Mouse (Mus musculus) stomach, embryonic 14.5 days (tissue): ENCODE measurements around the gene Six6. TPM values are rescaled to one million over a fixed set of nuclear protein-coding genes. Genes with fewer than 3 reads are reported as not detected.
A peak's percentile ranks its signal among the peaks of the same experiment; 100 is the strongest.

Experiments
- ATAC-seq: fragments of 200-750 bp; cut with Nextera tagmentation; 2 replicates; pipeline ENCODE4 v1.8.0; 2017; ENCODE audit warnings: low read depth, moderate TSS enrichment; ENCODE audit not compliant: insufficient number of reproducible peaks, insufficient read depth, low FRiP score
- H3K27ac ChIP-seq: fragments of 300-500 bp; sonication (generic); 2 replicates; pipeline ENCODE4 v1.5.1; 2014; ENCODE audit warnings: mild to moderate bottlenecking, low read length, moderate library complexity, mixed read lengths
- H3K27me3 ChIP-seq: fragments of 300-500 bp; sonication (generic); 2 replicates; pipeline ENCODE4 v1.6.1; 2014; ENCODE audit warnings: low read length, control low read depth, mixed read lengths; ENCODE audit not compliant: control insufficient read depth, insufficient read depth
- H3K36me3 ChIP-seq: fragments of 300-500 bp; sonication (generic); 2 replicates; pipeline ENCODE4 v1.6.1; 2014; ENCODE audit warnings: mild to moderate bottlenecking, control low read depth, low read length, moderate library complexity, mixed read lengths; ENCODE audit not compliant: control insufficient read depth, insufficient read depth
- H3K4me1 ChIP-seq: fragments of 300-500 bp; sonication (generic); 2 replicates; pipeline ENCODE4 v1.6.1; 2014; ENCODE audit warnings: low read length, control low read depth, mixed read lengths; ENCODE audit not compliant: control insufficient read depth, insufficient read depth
- H3K4me2 ChIP-seq: fragments of 300-500 bp; sonication (generic); replicated peaks from 2 replicates; pipeline ENCODE4 v1.6.1; 2014; ENCODE audit warnings: low read depth, low read length, control low read depth
- H3K4me3 ChIP-seq: fragments of 300-500 bp; sonication (generic); 2 replicates; pipeline ENCODE4 v1.5.1; 2014; ENCODE audit warnings: low read depth, low read length, control low read depth
- H3K9ac ChIP-seq: fragments of 300-500 bp; sonication (generic); replicated peaks from 2 replicates; pipeline ENCODE4 v1.6.1; 2014; ENCODE audit warnings: low read depth, mild to moderate bottlenecking, control low read depth, low read length, moderate library complexity, mixed read lengths
- H3K9me3 ChIP-seq: fragments of 300-500 bp; sonication (generic); 2 replicates; pipeline ENCODE4 v1.6.1; 2016; ENCODE audit warnings: low read depth, low read length, control low read depth; ENCODE audit not compliant: control insufficient read depth
- WGBS: fragments of 180-500 bp; shearing (Covaris S2); extraction: QIAGEN DNeasy Blood & Tissue Kit; methylation state at CpG from one replicate; pipeline ENCODE4 v1.1.7; 2014; 5-methylcytosine and 5-hydroxymethylcytosine counted together
- polyA plus RNA-seq: library from polyadenylated mRNA; unstranded; fragments of >200 nt; fragmentation: Nextera tagmentation; extraction: Ambion mirVana; gene quantifications from 2 replicates; pipeline ENCODE4 v1.2.1, GENCODE M21; 2014

Six6 gene
- polyA plus RNA-seq: not detected in 2 replicates

GRCm38 (mm10) chr12:72939616-72940015 lies at the start of gene Six6:
Gene Six6, plus strand, starts transcription at chr12:72939892.
- ATAC-seq: no peak
- H3K4me2 ChIP-seq: no peak within 1 kb of the TSS

GRCm38 (mm10) chr12:72917159-72917993 lies 22.3 kb upstream of the Six6 start:
- Histone ChIP-seq H3K9ac (no peak overlapping the region; the same call in 1 of the 2 replicates), H3K4me1 (no peaks in the 10 kb centered on the region), H3K9me3 (0 out of 2 replicates have a peak, but pooled peaks cover 4% of the 10 kb centered on the region), H3K4me3 (peak overlapping the region; percentile 33), H3K4me2 (peak overlapping the region; percentile 54), H3K27ac (no peak overlapping the region), H3K27me3 (no peaks in the 10 kb centered on the region), H3K36me3 (no peaks in the 10 kb centered on the region)
- no peak for ATAC-seq
- WGBS: 14% methylated on average over 48 of the region's 48 CpGs

More at GRCm38 (mm10) chr12:72939616-72940015, at the start of gene Six6:
- WGBS: under 1% methylated on average over 28 of the region's 28 CpGs
- Histone ChIP-seq H3K9ac (no peak within 1 kb of the TSS), H3K9me3 (no peaks in the 10 kb centered on the region), H3K36me3 (no peaks in the 10 kb centered on the region), H3K27me3 (peaks cover 72% of the 10 kb centered on the region), H3K4me1 (0 out of 2 replicates have a peak, but pooled peaks cover 3% of the 10 kb centered on the region), H3K4me3 (no peak within 1 kb of the TSS), H3K27ac (no peak within 1 kb of the TSS)

GRCm38 (mm10) chr12:72936751-72937150 lies 2.9 kb upstream of the Six6 start:
- Histone ChIP-seq H3K27me3 (peaks cover 47% of the 10 kb centered on the region), H3K9ac (no peak overlapping the region), H3K4me2 (no peak overlapping the region), H3K27ac (no peak overlapping the region), H3K9me3 (no peaks in the 10 kb centered on the region), H3K4me3 (no peak overlapping the region), H3K36me3 (no peaks in the 10 kb centered on the region), H3K4me1 (0 out of 2 replicates have a peak, but pooled peaks cover 3% of the 10 kb centered on the region)
- no peak for ATAC-seq
- WGBS: 32% methylated on average over 8 of the region's 8 CpGs

- Histone ChIP-seq H3K9me3 (no peaks in the 10 kb centered on the region), H3K4me3 (no peak overlapping the region), H3K4me2 (no peak overlapping the region), H3K9ac (no peak overlapping the region), H3K36me3 (no peaks in the 10 kb centered on the region), H3K4me1 (0 out of 2 replicates have a peak, but pooled peaks cover 3% of the 10 kb centered on the region), H3K27ac (no peak overlapping the region), H3K27me3 (peaks cover 53% of the 10 kb centered on the region)
- WGBS: 3% methylated on average over 19 of the region's 19 CpGs
- ATAC-seq: no peak
Measured at GRCm38 (mm10) chr12:72937537-72938120, 2.1 kb upstream of the Six6 start.

- Histone ChIP-seq H3K36me3 (no peaks in the 10 kb centered on the region), H3K4me2 (no peak overlapping the region), H3K9ac (no peak overlapping the region), H3K4me3 (no peak overlapping the region), H3K4me1 (0 out of 2 replicates have a peak, but pooled peaks cover 3% of the 10 kb centered on the region), H3K27ac (no peak overlapping the region), H3K9me3 (no peaks in the 10 kb centered on the region), H3K27me3 (peaks cover 59% of the 10 kb centered on the region)
- WGBS: 4% methylated on average over 11 of the region's 13 CpGs
- no peak for ATAC-seq
Measured at GRCm38 (mm10) chr12:72938176-72938575, 1.5 kb upstream of the Six6 start.

- H3K4me2 ChIP-seq: no peak overlapping the region
- H3K27me3 ChIP-seq: peaks cover 65% of the 10 kb centered on the region
- H3K4me3 ChIP-seq: no peak overlapping the region
- 0 out of 2 replicates have a peak, but pooled peaks cover 3% of the 10 kb centered on the region for H3K4me1 ChIP-seq
- no peak for ATAC-seq
- H3K36me3 ChIP-seq: no peaks in the 10 kb centered on the region
- WGBS: 2% methylated on average over 14 of the region's 14 CpGs
- H3K9me3 ChIP-seq: no peaks in the 10 kb centered on the region
- no peak overlapping the region for H3K27ac ChIP-seq
- no peak overlapping the region for H3K9ac ChIP-seq
Measured at GRCm38 (mm10) chr12:72938600-72939490, 847 bp upstream of the Six6 start.

GRCm38 (mm10) chr12:72940071-72940821 lies 554 bp downstream of the Six6 start, which contains the start of gene 4930447C04Rik:
Gene 4930447C04Rik, minus strand, starts transcription at chr12:72940774.
- Histone ChIP-seq H3K4me1 (peaks cover 4% of the 10 kb centered on the region; the same call in 1 of the 2 replicates), H3K4me3 (no peak within 1 kb of the TSS), H3K27ac (no peak within 1 kb of the TSS), H3K4me2 (no peak within 1 kb of the TSS), H3K9ac (no peak within 1 kb of the TSS), H3K9me3 (no peaks in the 10 kb centered on the region), H3K36me3 (no peaks in the 10 kb centered on the region), H3K27me3 (peaks cover 76% of the 10 kb centered on the region)
- no peak for ATAC-seq
- 1% methylated on average over 39 of the region's 39 CpGs for WGBS
